Mouse (Mus musculus): ENCODE measurements at regions not wholly inside any gene's neighbourhood (a gene's known extent, or its start where the extent isn't known, plus 50 kb on each side); places are given as distances from the start of the nearest gene placed in this dataset.

GRCm38 (mm10) chr3:17325821-17326220, 622.4 kb upstream of the Cypt12 start:
- Histone ChIP-seq H3K4me2 (replicated peaks; ENCODE audit: low read depth, low read length) (no peak overlapping the region), H3K4me3 (ENCODE audit: low read depth, low read length) (no peak overlapping the region), H3K4me1 (ENCODE audit: insufficient read depth, low read depth, low read length) (no peaks in the 10 kb centered on the region), H3K9me3 (ENCODE audit: low read length) (no peaks in the 10 kb centered on the region), H3K36me3 (ENCODE audit: insufficient read depth, low read length) (no peaks in the 10 kb centered on the region), H3K27ac (ENCODE audit: low read length) (no peak overlapping the region), H3K9ac (replicated peaks; ENCODE audit: low read depth) (no peak overlapping the region), H3K27me3 (replicated peaks; ENCODE audit: insufficient read depth, low read length) (no peaks in the 10 kb centered on the region)
- DNase-seq (ENCODE audit: low spot score) (no peak), ATAC-seq (no peak)
- WGBS: 71% methylated on average over 2 of the region's 2 CpGs
- no peak for TF ChIP-seq EP300 (IDR thresholded peaks at IDR 0.05)
- no peak for TF ChIP-seq CTCF (IDR thresholded peaks at IDR 0.05)

GRCm38 (mm10) chr3:17326292-17326691, 621.9 kb upstream of the Cypt12 start:
- Histone ChIP-seq H3K27me3 (replicated peaks; ENCODE audit: insufficient read depth, low read length) (no peaks in the 10 kb centered on the region), H3K9me3 (ENCODE audit: low read length) (no peaks in the 10 kb centered on the region), H3K4me1 (ENCODE audit: insufficient read depth, low read depth, low read length) (no peaks in the 10 kb centered on the region), H3K9ac (replicated peaks; ENCODE audit: low read depth) (no peak overlapping the region), H3K36me3 (ENCODE audit: insufficient read depth, low read length) (no peaks in the 10 kb centered on the region), H3K27ac (ENCODE audit: low read length) (no peak overlapping the region), H3K4me3 (ENCODE audit: low read depth, low read length) (no peak overlapping the region), H3K4me2 (replicated peaks; ENCODE audit: low read depth, low read length) (no peak overlapping the region)
- no peak for DNase-seq (ENCODE audit: low spot score)
- WGBS: 94% methylated on average over 8 of the region's 8 CpGs
- ATAC-seq: no peak
- no peak for TF ChIP-seq CTCF (IDR thresholded peaks at IDR 0.05)
- TF ChIP-seq EP300 (IDR thresholded peaks at IDR 0.05): no peak

GRCm38 (mm10) chr3:17326774-17327173, 621.4 kb upstream of the Cypt12 start:
- H3K27me3 ChIP-seq (replicated peaks; ENCODE audit: insufficient read depth, low read length): no peaks in the 10 kb centered on the region
- ATAC-seq (no peak), DNase-seq (ENCODE audit: low spot score) (no peak)
- WGBS: 77% methylated on average over 4 of the region's 4 CpGs
- H3K4me3 ChIP-seq (ENCODE audit: low read depth, low read length): no peak overlapping the region
- H3K36me3 ChIP-seq (ENCODE audit: insufficient read depth, low read length): no peaks in the 10 kb centered on the region
- H3K27ac ChIP-seq (ENCODE audit: low read length): no peak overlapping the region
- no peak for TF ChIP-seq CTCF (IDR thresholded peaks at IDR 0.05)
- no peak for TF ChIP-seq EP300 (IDR thresholded peaks at IDR 0.05)
- H3K9ac ChIP-seq (replicated peaks; ENCODE audit: low read depth): no peak overlapping the region
- no peak overlapping the region for H3K4me2 ChIP-seq (replicated peaks; ENCODE audit: low read depth, low read length)
- no peaks in the 10 kb centered on the region for H3K9me3 ChIP-seq (ENCODE audit: low read length)
- no peaks in the 10 kb centered on the region for H3K4me1 ChIP-seq (ENCODE audit: insufficient read depth, low read depth, low read length)

GRCm38 (mm10) chr3:17327706-17328105, 620.5 kb upstream of the Cypt12 start:
- H3K4me3 ChIP-seq (ENCODE audit: low read depth, low read length): no peak overlapping the region
- ATAC-seq (no peak), DNase-seq (ENCODE audit: low spot score) (no peak)
- no peak overlapping the region for H3K4me2 ChIP-seq (replicated peaks; ENCODE audit: low read depth, low read length)
- H3K9me3 ChIP-seq (ENCODE audit: low read length): no peaks in the 10 kb centered on the region
- WGBS: 85% methylated on average over 4 of the region's 4 CpGs
- no peaks in the 10 kb centered on the region for H3K36me3 ChIP-seq (ENCODE audit: insufficient read depth, low read length)
- no peak overlapping the region for H3K27ac ChIP-seq (ENCODE audit: low read length)
- H3K9ac ChIP-seq (replicated peaks; ENCODE audit: low read depth): no peak overlapping the region
- no peaks in the 10 kb centered on the region for H3K4me1 ChIP-seq (ENCODE audit: insufficient read depth, low read depth, low read length)
- no peak for TF ChIP-seq EP300 (IDR thresholded peaks at IDR 0.05)
- no peak for TF ChIP-seq CTCF (IDR thresholded peaks at IDR 0.05)
- H3K27me3 ChIP-seq (replicated peaks; ENCODE audit: insufficient read depth, low read length): no peaks in the 10 kb centered on the region

- no peaks in the 10 kb centered on the region for H3K9me3 ChIP-seq (ENCODE audit: low read length)
- DNase-seq (ENCODE audit: low spot score): no peak
- no peaks in the 10 kb centered on the region for H3K36me3 ChIP-seq (ENCODE audit: insufficient read depth, low read length)
- TF ChIP-seq EP300 (IDR thresholded peaks at IDR 0.05) (no peak), CTCF (IDR thresholded peaks at IDR 0.05) (no peak)
- H3K27me3 ChIP-seq (replicated peaks; ENCODE audit: insufficient read depth, low read length): no peaks in the 10 kb centered on the region
- no peak for ATAC-seq
- H3K4me1 ChIP-seq (ENCODE audit: insufficient read depth, low read depth, low read length): no peaks in the 10 kb centered on the region
- WGBS: 73% methylated on average over 4 of the region's 4 CpGs
- no peak overlapping the region for H3K4me3 ChIP-seq (ENCODE audit: low read depth, low read length)
- H3K27ac ChIP-seq (ENCODE audit: low read length): no peak overlapping the region
- H3K4me2 ChIP-seq (replicated peaks; ENCODE audit: low read depth, low read length): no peak overlapping the region
- H3K9ac ChIP-seq (replicated peaks; ENCODE audit: low read depth): no peak overlapping the region
These were observed 618.8 kb upstream of the Cypt12 start for GRCm38 (mm10) chr3:17329411-17329810.

- Histone ChIP-seq H3K4me1 (ENCODE audit: insufficient read depth, low read depth, low read length) (no peaks in the 10 kb centered on the region), H3K36me3 (ENCODE audit: insufficient read depth, low read length) (no peaks in the 10 kb centered on the region), H3K27ac (ENCODE audit: low read length) (no peak overlapping the region), H3K27me3 (replicated peaks; ENCODE audit: insufficient read depth, low read length) (no peaks in the 10 kb centered on the region), H3K9ac (replicated peaks; ENCODE audit: low read depth) (no peak overlapping the region), H3K9me3 (ENCODE audit: low read length) (no peaks in the 10 kb centered on the region), H3K4me2 (replicated peaks; ENCODE audit: low read depth, low read length) (no peak overlapping the region), H3K4me3 (ENCODE audit: low read depth, low read length) (no peak overlapping the region)
- TF ChIP-seq CTCF (IDR thresholded peaks at IDR 0.05) (no peak), EP300 (IDR thresholded peaks at IDR 0.05) (no peak)
- WGBS: 65% methylated on average over 6 of the region's 6 CpGs
- ATAC-seq (no peak), DNase-seq (ENCODE audit: low spot score) (no peak)
These were observed 617.5 kb upstream of the Cypt12 start for GRCm38 (mm10) chr3:17330429-17331373.
